Mouse (Mus musculus): ENCODE measurements around the gene Olr1. TPM values are rescaled to one million over a fixed set of nuclear protein-coding genes. Genes with fewer than 3 reads are reported as not detected.

Gene Olr1
- polyA plus RNA-seq, 1 experiment, result 0.17 TPM

DNA sequence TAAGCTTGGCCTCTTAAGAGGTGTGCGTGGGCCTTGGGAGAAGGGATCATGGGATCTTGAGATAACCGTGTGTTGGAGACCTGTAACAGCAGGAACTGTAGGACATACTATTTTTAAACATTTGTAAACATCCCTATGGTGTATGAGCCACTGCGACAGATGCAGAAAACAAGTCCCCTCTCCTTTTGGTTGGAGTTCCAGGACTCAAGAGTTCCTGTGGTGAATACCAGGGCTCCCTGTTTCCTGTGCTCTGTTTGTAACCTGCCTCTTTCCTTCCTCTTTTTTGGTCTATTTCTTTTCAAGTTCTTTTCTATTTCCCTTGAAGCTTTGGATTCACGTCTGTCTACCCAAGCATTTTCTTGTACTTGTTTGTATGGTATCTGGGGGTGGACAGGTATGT, 28.8 kb upstream of the Olr1 start:
- DNase-seq, result no peak
- peak overlapping the region; percentile 79 for H3K4me3 ChIP-seq (ENCODE audit: insufficient read depth, low read depth, low read length)
- peak overlapping the region; percentile 100 for H3K27ac ChIP-seq (ENCODE audit: insufficient read depth, low read depth, low read length)
- peaks cover 30% of the 10 kb centered on the region for H3K36me3 ChIP-seq (ENCODE audit: control insufficient read depth, insufficient read depth, low read length)
- TF ChIP-seq POLR2A (IDR thresholded peaks at IDR 0.05; ENCODE audit: low read depth, low read length), result no peak
- TF ChIP-seq CTCF (conservative IDR thresholded peaks at IDR 0.05; ENCODE audit: insufficient read depth, insufficient read length, low read depth, low read length), result no peak
- H3K27me3 ChIP-seq (replicated peaks; ENCODE audit: control insufficient read depth, insufficient read depth, low read length), result no peaks in the 10 kb centered on the region
- peaks cover 21% of the 10 kb centered on the region for H3K4me1 ChIP-seq (ENCODE audit: control insufficient read depth, insufficient read depth, low read length)
- 16% methylated on average over 4 of the region's 4 CpGs for WGBS

DNA sequence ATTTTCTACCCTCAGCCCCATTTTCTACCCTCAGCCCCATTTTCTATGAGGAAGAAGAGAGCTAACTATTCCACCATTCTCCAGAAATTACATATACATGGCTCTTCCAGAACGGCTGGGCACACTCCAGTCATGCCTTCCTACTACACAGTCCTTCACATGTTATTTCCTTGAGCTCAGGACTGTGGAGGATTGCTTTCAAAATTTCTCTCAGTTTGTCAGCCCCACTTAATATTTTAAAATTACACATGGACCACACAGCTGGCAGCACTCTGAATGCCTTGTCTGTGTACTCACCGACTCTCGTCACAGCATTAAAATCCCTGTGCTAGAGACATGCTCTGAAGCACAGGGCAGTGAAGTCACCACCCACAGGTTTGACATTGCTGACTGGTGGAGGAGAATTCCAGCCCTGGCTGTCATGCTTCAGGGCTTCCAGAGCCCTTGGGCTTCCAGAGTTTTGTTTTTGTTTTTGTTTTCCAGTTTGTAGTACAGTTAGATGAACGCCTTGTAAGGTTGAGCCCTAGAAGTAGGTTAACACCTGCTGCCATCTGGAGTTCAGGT, 27.7 kb upstream of the Olr1 start:
- Histone ChIP-seq H3K36me3 (ENCODE audit: control insufficient read depth, insufficient read depth, low read length) (peaks cover 25% of the 10 kb centered on the region), H3K27me3 (replicated peaks; ENCODE audit: control insufficient read depth, insufficient read depth, low read length) (no peaks in the 10 kb centered on the region), H3K27ac (ENCODE audit: insufficient read depth, low read depth, low read length) (peak overlapping the region; percentile 100), H3K4me3 (ENCODE audit: insufficient read depth, low read depth, low read length) (peak overlapping the region; percentile 79), H3K4me1 (ENCODE audit: control insufficient read depth, insufficient read depth, low read length) (peaks cover 26% of the 10 kb centered on the region)
- no peak for TF ChIP-seq POLR2A (IDR thresholded peaks at IDR 0.05; ENCODE audit: low read depth, low read length)
- TF ChIP-seq CTCF (conservative IDR thresholded peaks at IDR 0.05; ENCODE audit: insufficient read depth, insufficient read length, low read depth, low read length), result no peak
- 25% methylated on average over 4 of the region's 4 CpGs for WGBS
- peak; percentile 85 for DNase-seq

DNA sequence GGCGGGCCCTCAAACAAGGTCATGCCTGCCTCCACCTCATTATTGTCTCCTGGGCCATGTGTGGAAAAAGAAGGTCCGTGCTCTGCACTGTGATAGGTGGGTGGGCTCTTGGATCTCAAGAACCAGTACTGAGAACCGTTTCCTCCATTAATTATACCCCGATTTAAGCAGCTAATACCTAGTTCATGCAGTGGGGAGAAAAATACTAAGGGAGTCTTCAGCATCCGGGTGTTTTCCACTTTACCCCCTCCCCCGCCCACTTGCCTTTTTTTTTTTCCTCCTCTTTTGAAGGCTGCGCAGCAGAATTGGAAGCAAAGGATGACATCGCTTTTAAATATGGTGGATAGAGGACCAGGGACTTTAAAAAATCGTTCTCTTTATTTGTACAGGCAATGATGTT, 27.1 kb upstream of the Olr1 start:
- 2% methylated on average over 9 of the region's 9 CpGs for WGBS
- DNase-seq, result peak; percentile 37
- TF ChIP-seq POLR2A (IDR thresholded peaks at IDR 0.05; ENCODE audit: low read depth, low read length) (no peak), CTCF (conservative IDR thresholded peaks at IDR 0.05; ENCODE audit: insufficient read depth, insufficient read length, low read depth, low read length) (no peak)
- H3K4me1 ChIP-seq (ENCODE audit: control insufficient read depth, insufficient read depth, low read length), result peaks cover 32% of the 10 kb centered on the region
- peaks cover 19% of the 10 kb centered on the region for H3K36me3 ChIP-seq (ENCODE audit: control insufficient read depth, insufficient read depth, low read length)
- no peaks in the 10 kb centered on the region for H3K27me3 ChIP-seq (replicated peaks; ENCODE audit: control insufficient read depth, insufficient read depth, low read length)
- peak overlapping the region; percentile 79 for H3K4me3 ChIP-seq (ENCODE audit: insufficient read depth, low read depth, low read length)
- peak overlapping the region; percentile 100 for H3K27ac ChIP-seq (ENCODE audit: insufficient read depth, low read depth, low read length)

DNA sequence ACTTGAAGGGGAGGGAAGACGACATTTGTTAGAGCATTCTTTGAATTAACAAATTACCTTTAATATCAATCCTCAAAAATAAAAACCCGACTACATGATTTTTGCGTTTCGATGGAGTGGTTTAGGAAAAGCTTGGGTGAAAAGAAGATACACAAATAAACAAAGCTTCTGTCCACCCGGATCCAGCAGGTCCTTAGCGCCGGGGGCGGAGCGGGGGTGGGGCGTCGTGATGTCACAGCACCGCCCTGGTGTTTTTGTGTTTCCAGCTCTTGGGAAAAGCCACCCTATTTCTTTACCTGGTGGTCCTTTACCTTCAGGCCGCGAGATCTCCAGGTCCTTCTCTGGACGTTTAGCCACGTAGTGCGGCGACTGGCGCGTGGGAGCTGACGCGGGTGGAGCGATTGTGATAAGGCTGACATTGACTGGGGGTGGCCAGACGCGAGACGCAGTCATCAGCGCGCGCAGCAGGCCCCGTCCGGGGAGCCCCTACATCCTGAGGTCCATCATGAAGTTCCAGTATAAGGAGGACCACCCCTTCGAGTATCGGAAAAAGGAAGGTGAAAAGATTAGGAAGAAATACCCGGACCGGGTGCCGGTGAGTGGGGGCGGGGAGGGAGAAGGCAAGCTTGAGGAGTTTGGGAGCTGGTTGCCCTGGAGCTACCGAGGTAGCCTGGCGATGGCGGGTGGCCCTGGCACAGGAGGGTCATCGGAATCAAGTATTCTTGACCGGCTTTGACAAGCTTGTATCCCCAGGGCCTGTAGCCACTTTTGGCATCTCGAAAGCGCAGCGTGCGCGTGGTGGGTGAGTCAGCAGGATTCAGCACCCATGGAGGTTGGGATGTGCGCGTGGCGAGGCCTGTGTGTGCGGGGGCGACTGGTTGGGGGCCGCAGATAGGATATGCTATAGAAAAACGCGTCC, 26.2 kb upstream of the Olr1 start, which contains the start of gene Gabarapl1:
Gene Gabarapl1, plus strand, starts transcription at position 219 of the 919 bp plus-strand sequence.
- peak; percentile 97 for DNase-seq
- peak; percentile 48 for TF ChIP-seq POLR2A (IDR thresholded peaks at IDR 0.05; ENCODE audit: low read depth, low read length)
- no peak for TF ChIP-seq CTCF (conservative IDR thresholded peaks at IDR 0.05; ENCODE audit: insufficient read depth, insufficient read length, low read depth, low read length)
- peaks cover 37% of the 10 kb centered on the region for H3K4me1 ChIP-seq (ENCODE audit: control insufficient read depth, insufficient read depth, low read length)
- H3K27me3 ChIP-seq (replicated peaks; ENCODE audit: control insufficient read depth, insufficient read depth, low read length), result no peaks in the 10 kb centered on the region
- H3K27ac ChIP-seq (ENCODE audit: insufficient read depth, low read depth, low read length), result peak within 1 kb of the TSS; percentile 100
- peak within 1 kb of the TSS; percentile 79 for H3K4me3 ChIP-seq (ENCODE audit: insufficient read depth, low read depth, low read length)
- H3K36me3 ChIP-seq (ENCODE audit: control insufficient read depth, insufficient read depth, low read length), result peaks cover 12% of the 10 kb centered on the region
- under 1% methylated on average over 55 of the region's 55 CpGs for WGBS

DNA sequence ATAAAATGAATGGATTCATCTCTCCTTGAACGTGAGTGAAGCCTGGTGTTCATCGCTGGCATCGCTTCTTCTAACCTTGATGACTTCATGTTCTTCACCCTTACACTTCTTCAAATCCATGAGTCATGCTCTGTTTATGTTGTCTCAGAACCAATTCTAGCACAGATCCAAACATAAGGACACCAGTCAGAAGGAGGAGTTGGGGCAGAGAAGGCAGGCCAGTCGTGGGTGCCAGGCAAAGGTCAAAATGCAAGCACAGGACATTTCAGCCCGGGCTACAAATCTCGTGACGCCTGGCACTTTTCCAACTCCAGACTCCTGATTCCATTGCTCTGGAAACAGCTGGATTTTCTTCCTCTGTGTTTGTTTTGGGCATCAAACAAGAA, 25.6 kb upstream of the Olr1 start:
- no peak for TF ChIP-seq POLR2A (IDR thresholded peaks at IDR 0.05; ENCODE audit: low read depth, low read length)
- TF ChIP-seq CTCF (conservative IDR thresholded peaks at IDR 0.05; ENCODE audit: insufficient read depth, insufficient read length, low read depth, low read length), result no peak
- peak overlapping the region; percentile 100 for H3K27ac ChIP-seq (ENCODE audit: insufficient read depth, low read depth, low read length)
- no peaks in the 10 kb centered on the region for H3K27me3 ChIP-seq (replicated peaks; ENCODE audit: control insufficient read depth, insufficient read depth, low read length)
- DNase-seq, result peak; percentile 98
- peak overlapping the region; percentile 23 for H3K4me3 ChIP-seq (ENCODE audit: insufficient read depth, low read depth, low read length)
- WGBS, result 7% methylated on average over 7 of the region's 7 CpGs
- peaks cover 37% of the 10 kb centered on the region for H3K4me1 ChIP-seq (ENCODE audit: control insufficient read depth, insufficient read depth, low read length)
- H3K36me3 ChIP-seq (ENCODE audit: control insufficient read depth, insufficient read depth, low read length), result peaks cover 9% of the 10 kb centered on the region; the same call in 1 of the 2 replicates

DNA sequence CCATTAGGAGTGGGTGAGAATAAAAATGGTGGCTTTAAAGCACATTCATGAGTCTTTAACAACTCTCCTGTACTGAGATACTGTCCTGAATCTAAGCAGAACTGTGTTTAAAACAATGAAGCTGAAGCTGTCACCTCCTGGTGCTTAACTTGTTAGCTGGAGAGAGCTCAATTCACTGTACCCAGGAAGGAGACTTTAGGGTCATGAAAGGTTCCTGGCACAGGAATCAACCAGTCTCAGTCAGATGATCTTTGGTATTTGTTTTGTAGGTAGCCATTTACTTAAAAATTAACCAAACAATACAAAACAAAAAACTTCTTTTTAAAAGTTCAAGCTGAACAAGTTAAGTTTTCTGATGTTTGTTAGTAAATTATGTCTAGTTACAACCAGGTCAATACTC, 23.3 kb upstream of the Olr1 start:
- no peak overlapping the region for H3K4me3 ChIP-seq (ENCODE audit: insufficient read depth, low read depth, low read length)
- no peaks in the 10 kb centered on the region for H3K27me3 ChIP-seq (replicated peaks; ENCODE audit: control insufficient read depth, insufficient read depth, low read length)
- H3K27ac ChIP-seq (ENCODE audit: insufficient read depth, low read depth, low read length), result peak overlapping the region; percentile 95
- H3K36me3 ChIP-seq (ENCODE audit: control insufficient read depth, insufficient read depth, low read length), result peaks cover under 1% of the 10 kb centered on the region; the same call in 1 of the 2 replicates
- peaks cover 40% of the 10 kb centered on the region for H3K4me1 ChIP-seq (ENCODE audit: control insufficient read depth, insufficient read depth, low read length)
- TF ChIP-seq CTCF (conservative IDR thresholded peaks at IDR 0.05; ENCODE audit: insufficient read depth, insufficient read length, low read depth, low read length) (no peak), POLR2A (IDR thresholded peaks at IDR 0.05; ENCODE audit: low read depth, low read length) (no peak)
- peak; percentile 92 for DNase-seq

DNA sequence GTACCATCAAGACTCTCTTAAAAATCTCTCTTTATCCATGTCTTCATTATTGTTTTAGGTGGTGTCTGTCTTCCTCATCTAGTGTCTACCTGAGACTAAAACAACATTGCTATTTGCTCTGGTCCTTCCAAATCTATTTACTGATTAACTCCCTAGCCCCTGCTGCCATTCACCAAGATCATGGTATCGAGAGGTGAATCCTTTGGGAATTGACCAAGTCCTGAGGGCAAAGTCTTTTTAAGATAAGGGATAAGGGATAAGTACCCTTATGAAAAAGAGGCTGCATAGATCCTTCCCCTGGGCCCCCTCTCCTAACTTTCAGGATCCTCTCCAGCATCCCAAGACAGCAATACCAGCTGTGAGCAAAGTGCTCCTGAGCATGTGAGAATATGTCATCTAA, 22.6 kb upstream of the Olr1 start:
- 55% methylated on average over 1 of the region's 1 CpGs for WGBS
- DNase-seq, result no peak

More for the DNA sequence above, 22.6 kb upstream of the Olr1 start:
- Histone ChIP-seq H3K27ac (ENCODE audit: insufficient read depth, low read depth, low read length) (peak overlapping the region; percentile 95), H3K36me3 (ENCODE audit: control insufficient read depth, insufficient read depth, low read length) (no peaks in the 10 kb centered on the region), H3K4me1 (ENCODE audit: control insufficient read depth, insufficient read depth, low read length) (peaks cover 40% of the 10 kb centered on the region), H3K4me3 (ENCODE audit: insufficient read depth, low read depth, low read length) (no peak overlapping the region), H3K27me3 (replicated peaks; ENCODE audit: control insufficient read depth, insufficient read depth, low read length) (no peaks in the 10 kb centered on the region)
- TF ChIP-seq CTCF (conservative IDR thresholded peaks at IDR 0.05; ENCODE audit: insufficient read depth, insufficient read length, low read depth, low read length), result no peak
- TF ChIP-seq POLR2A (IDR thresholded peaks at IDR 0.05; ENCODE audit: low read depth, low read length), result no peak

Measured in kidney, adult 2 months (tissue).